Mouse (Mus musculus) forebrain, embryonic 12.5 days (tissue): ENCODE measurements around the gene Ubald1. TPM values are rescaled to one million over a fixed set of nuclear protein-coding genes. Genes with fewer than 3 reads are reported as not detected.

Source experiments
- ATAC-seq: fragments of 200-750 bp; cut with Nextera tagmentation; 2 replicates; pipeline ENCODE4 v1.8.0; 2017; ENCODE audit warnings: moderate TSS enrichment; ENCODE audit not compliant: low FRiP score
- H3K27ac ChIP-seq: fragments of 300-500 bp; sonication (generic); 2 replicates; pipeline ENCODE4 v1.5.1; 2016; ENCODE audit warnings: mild to moderate bottlenecking
- H3K27me3 ChIP-seq: fragments of 300-500 bp; sonication (generic); 2 replicates; pipeline ENCODE4 v1.6.1; 2016; ENCODE audit warnings: mild to moderate bottlenecking
- H3K36me3 ChIP-seq: fragments of 300-500 bp; sonication (generic); replicated peaks from 2 replicates; pipeline ENCODE4 v1.6.1; 2016; ENCODE audit warnings: mild to moderate bottlenecking
- H3K4me1 ChIP-seq: fragments of 300-500 bp; sonication (generic); 2 replicates; pipeline ENCODE4 v1.6.1; 2016
- H3K4me2 ChIP-seq: fragments of 300-500 bp; sonication (generic); 2 replicates; pipeline ENCODE4 v1.6.1; 2016; ENCODE audit warnings: mild to moderate bottlenecking, moderate library complexity
- H3K4me3 ChIP-seq: fragments of 300-500 bp; sonication (generic); replicated peaks from 2 replicates; pipeline ENCODE4 v1.5.1; 2016; ENCODE audit warnings: mild to moderate bottlenecking
- H3K9ac ChIP-seq: fragments of 300-500 bp; sonication (generic); 2 replicates; pipeline ENCODE4 v1.6.1; 2016; ENCODE audit warnings: mild to moderate bottlenecking
- H3K9me3 ChIP-seq: fragments of 300-500 bp; sonication (generic); 2 replicates; pipeline ENCODE4 v1.6.1; 2016
- WGBS: fragments of 180-500 bp; shearing (Covaris S2); methylation state at CpG from one replicate; pipeline ENCODE4 v1.1.7; 2016; 5-methylcytosine and 5-hydroxymethylcytosine counted together
- polyA plus RNA-seq: library from polyadenylated mRNA; unstranded; fragments of >200 nt; fragmentation: Nextera tagmentation; extraction: Ambion mirVana; gene quantifications from 2 replicates; pipeline ENCODE4 v1.2.1, GENCODE M21; 2016

Ubald1 gene
- 23.8 and 27.2 TPM in 2 replicates for polyA plus RNA-seq

DNA sequence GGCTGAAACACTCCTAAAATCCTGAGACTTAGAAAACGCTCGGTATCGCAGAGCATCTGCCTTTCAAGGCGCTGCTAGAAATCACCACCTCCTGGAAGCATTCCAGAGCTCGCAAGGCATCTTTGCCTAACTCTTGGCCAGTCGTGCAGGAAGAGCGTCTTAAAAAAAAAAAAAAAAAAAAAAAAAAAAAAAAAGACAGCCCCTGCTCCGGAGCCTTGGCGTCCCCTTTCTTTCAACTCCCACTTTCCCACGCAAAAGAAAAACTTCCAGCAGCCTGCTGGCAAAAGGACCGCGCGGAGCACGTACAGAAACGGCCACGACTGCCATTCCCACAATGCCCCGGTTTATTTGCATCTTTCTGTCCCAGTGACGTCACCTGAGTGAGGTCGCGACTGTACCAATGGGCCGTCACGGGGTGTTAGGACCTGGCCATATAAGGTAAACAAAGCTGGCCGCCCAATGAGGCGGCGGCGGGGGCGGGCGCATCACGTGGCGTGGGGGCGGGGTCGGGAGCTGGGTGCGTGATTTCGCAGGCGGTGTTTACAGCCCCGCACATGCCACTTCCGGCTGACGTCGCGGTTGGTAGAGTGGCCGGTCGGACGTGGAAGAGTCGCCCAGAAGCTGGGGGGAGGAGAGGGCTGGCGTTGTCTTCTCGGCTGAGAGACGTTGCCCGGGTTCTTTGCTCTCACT is at the start of gene Ubald1:
Gene Ubald1 (minus strand): TSS at position 180 of the 690 bp plus-strand sequence.
- Histone ChIP-seq H3K9me3 (no peaks in the 10 kb centered on the region), H3K4me3 (peak within 1 kb of the TSS; percentile 87), H3K27ac (peak within 1 kb of the TSS; percentile 97), H3K9ac (peak within 1 kb of the TSS; percentile 78), H3K36me3 (peaks cover 4% of the 10 kb centered on the region), H3K4me1 (peaks cover 33% of the 10 kb centered on the region), H3K4me2 (peak within 1 kb of the TSS; percentile 87), H3K27me3 (no peaks in the 10 kb centered on the region)
- under 1% methylated on average over 48 of the region's 48 CpGs for WGBS
- ATAC-seq: peak; percentile 93

DNA sequence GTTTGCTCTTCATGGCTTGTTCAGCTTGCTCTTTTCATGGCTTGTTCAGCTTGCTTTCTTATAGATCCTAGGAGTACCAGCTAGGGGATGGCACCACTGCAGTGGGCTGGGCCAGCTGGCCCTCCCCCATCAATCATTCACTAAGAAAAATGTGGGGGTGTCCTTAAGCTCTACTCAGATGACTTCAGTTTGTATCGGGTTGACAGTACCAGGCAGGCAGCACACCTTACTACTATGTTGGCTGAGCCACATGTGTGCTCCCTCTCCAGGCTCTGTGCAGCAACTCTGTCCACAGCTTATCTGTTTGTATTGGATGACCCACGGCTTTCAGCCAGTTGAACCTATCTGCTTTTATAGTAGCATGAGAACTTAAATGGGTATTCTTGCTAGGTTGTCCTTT is 48.4 kb upstream of the Ubald1 start:
- Histone ChIP-seq H3K4me1 (no peaks in the 10 kb centered on the region), H3K27me3 (no peaks in the 10 kb centered on the region), H3K9me3 (no peaks in the 10 kb centered on the region), H3K9ac (no peak overlapping the region), H3K4me3 (no peak overlapping the region), H3K36me3 (peaks cover 94% of the 10 kb centered on the region), H3K4me2 (no peak overlapping the region), H3K27ac (no peak overlapping the region)
- no peak for ATAC-seq
- WGBS: 92% methylated on average over 2 of the region's 2 CpGs

- Histone ChIP-seq H3K36me3 (peaks cover 94% of the 10 kb centered on the region), H3K4me3 (no peak overlapping the region), H3K27me3 (no peaks in the 10 kb centered on the region), H3K27ac (no peak overlapping the region), H3K4me2 (no peak overlapping the region), H3K9ac (no peak overlapping the region), H3K4me1 (no peaks in the 10 kb centered on the region), H3K9me3 (no peaks in the 10 kb centered on the region)
- no peak for ATAC-seq
- 97% methylated on average over 7 of the region's 7 CpGs for WGBS
Observed at GRCm38 (mm10) chr16:4927967-4928366, 47.9 kb upstream of the Ubald1 start.

- 92% methylated on average over 5 of the region's 5 CpGs for WGBS
Observed at GRCm38 (mm10) chr16:4923996-4924395, 43.9 kb upstream of the Ubald1 start.

GRCm38 (mm10) chr16:4922481-4922880 is 42.4 kb upstream of the Ubald1 start:
- ATAC-seq: no peak
- no peak overlapping the region for H3K9ac ChIP-seq
- H3K36me3 ChIP-seq: peaks cover 56% of the 10 kb centered on the region
- H3K4me1 ChIP-seq: no peaks in the 10 kb centered on the region
- H3K9me3 ChIP-seq: no peaks in the 10 kb centered on the region
- WGBS: 96% methylated on average over 6 of the region's 6 CpGs
- no peak overlapping the region for H3K4me2 ChIP-seq
- no peaks in the 10 kb centered on the region for H3K27me3 ChIP-seq
- H3K27ac ChIP-seq: no peak overlapping the region
- H3K4me3 ChIP-seq: no peak overlapping the region

More at GRCm38 (mm10) chr16:4923996-4924395, 43.9 kb upstream of the Ubald1 start:
- no peaks in the 10 kb centered on the region for H3K9me3 ChIP-seq
- H3K9ac ChIP-seq: no peak overlapping the region
- H3K36me3 ChIP-seq: peaks cover 66% of the 10 kb centered on the region
- H3K4me1 ChIP-seq: no peaks in the 10 kb centered on the region
- ATAC-seq: no peak
- no peak overlapping the region for H3K27ac ChIP-seq
- no peaks in the 10 kb centered on the region for H3K27me3 ChIP-seq
- H3K4me3 ChIP-seq: no peak overlapping the region
- no peak overlapping the region for H3K4me2 ChIP-seq

GRCm38 (mm10) chr16:4920556-4920955 is 40.4 kb upstream of the Ubald1 start:
- Histone ChIP-seq H3K36me3 (peaks cover 50% of the 10 kb centered on the region), H3K9ac (no peak overlapping the region), H3K27ac (no peak overlapping the region), H3K4me2 (no peak overlapping the region), H3K4me1 (no peaks in the 10 kb centered on the region), H3K27me3 (no peaks in the 10 kb centered on the region), H3K4me3 (no peak overlapping the region), H3K9me3 (no peaks in the 10 kb centered on the region)
- WGBS: 86% methylated on average over 4 of the region's 4 CpGs
- ATAC-seq: no peak

GRCm38 (mm10) chr16:4916608-4917007 is 36.5 kb upstream of the Ubald1 start:
- H3K27me3 ChIP-seq: no peaks in the 10 kb centered on the region
- peaks cover 3% of the 10 kb centered on the region; the same call in 1 of the 2 replicates for H3K4me1 ChIP-seq
- H3K36me3 ChIP-seq: peaks cover 37% of the 10 kb centered on the region

GRCm38 (mm10) chr16:4915931-4916330 is 35.8 kb upstream of the Ubald1 start:
- H3K9ac ChIP-seq: no peak overlapping the region
- no peak for ATAC-seq
- H3K27me3 ChIP-seq: no peaks in the 10 kb centered on the region
- no peak overlapping the region for H3K4me3 ChIP-seq
- 91% methylated on average over 3 of the region's 3 CpGs for WGBS
- peaks cover 44% of the 10 kb centered on the region for H3K36me3 ChIP-seq
- peaks cover 3% of the 10 kb centered on the region; the same call in 1 of the 2 replicates for H3K4me1 ChIP-seq
- no peak overlapping the region for H3K4me2 ChIP-seq
- no peak overlapping the region for H3K27ac ChIP-seq
- no peaks in the 10 kb centered on the region for H3K9me3 ChIP-seq

More at GRCm38 (mm10) chr16:4916608-4917007, 36.5 kb upstream of the Ubald1 start:
- H3K4me3 ChIP-seq: no peak overlapping the region
- H3K9ac ChIP-seq: no peak overlapping the region
- H3K9me3 ChIP-seq: no peaks in the 10 kb centered on the region
- H3K4me2 ChIP-seq: no peak overlapping the region
- H3K27ac ChIP-seq: no peak overlapping the region
- no peak for ATAC-seq
- 91% methylated on average over 2 of the region's 2 CpGs for WGBS

- H3K27ac ChIP-seq: no peak overlapping the region
- H3K4me2 ChIP-seq: no peak overlapping the region
- no peaks in the 10 kb centered on the region for H3K9me3 ChIP-seq
- peaks cover 3% of the 10 kb centered on the region; the same call in 1 of the 2 replicates for H3K4me1 ChIP-seq
- peaks cover 62% of the 10 kb centered on the region for H3K36me3 ChIP-seq
- H3K4me3 ChIP-seq: no peak overlapping the region
- H3K9ac ChIP-seq: no peak overlapping the region
- H3K27me3 ChIP-seq: no peaks in the 10 kb centered on the region
- WGBS: 38% methylated on average over 12 of the region's 12 CpGs
- ATAC-seq: peak; percentile 67
Observed at GRCm38 (mm10) chr16:4913783-4914735, 33.9 kb upstream of the Ubald1 start.

- Histone ChIP-seq H3K9ac (no peak overlapping the region), H3K4me1 (peaks cover 3% of the 10 kb centered on the region; the same call in 1 of the 2 replicates), H3K9me3 (no peaks in the 10 kb centered on the region), H3K27me3 (no peaks in the 10 kb centered on the region), H3K36me3 (peaks cover 60% of the 10 kb centered on the region), H3K4me3 (no peak overlapping the region), H3K4me2 (no peak overlapping the region), H3K27ac (0 out of 2 replicates have a peak overlapping the region, but pooled peaks have one; percentile 13)
- WGBS: 77% methylated on average over 11 of the region's 11 CpGs
- ATAC-seq: 0 out of 2 replicates have a peak, but pooled peaks have one; percentile 17
Observed at GRCm38 (mm10) chr16:4912907-4913782, 33.0 kb upstream of the Ubald1 start.

- WGBS: 79% methylated on average over 10 of the region's 10 CpGs
- no peaks in the 10 kb centered on the region for H3K27me3 ChIP-seq
- H3K27ac ChIP-seq: no peak overlapping the region
- H3K9ac ChIP-seq: no peak overlapping the region
- H3K4me2 ChIP-seq: no peak overlapping the region
- H3K9me3 ChIP-seq: no peaks in the 10 kb centered on the region
- peaks cover 64% of the 10 kb centered on the region for H3K36me3 ChIP-seq
- no peak for ATAC-seq
- no peak overlapping the region for H3K4me3 ChIP-seq
- H3K4me1 ChIP-seq: peaks cover 3% of the 10 kb centered on the region; the same call in 1 of the 2 replicates
Observed at GRCm38 (mm10) chr16:4912074-4912648, 32.0 kb upstream of the Ubald1 start.
